Mouse (Mus musculus): ENCODE results near the gene Wdfy4. TPM values are rescaled to one million over a fixed set of nuclear protein-coding genes. Genes with fewer than 3 reads are reported as not detected.

Gene Wdfy4
- polyA plus RNA-seq, 1 experiment, result 0.19 TPM

DNA sequence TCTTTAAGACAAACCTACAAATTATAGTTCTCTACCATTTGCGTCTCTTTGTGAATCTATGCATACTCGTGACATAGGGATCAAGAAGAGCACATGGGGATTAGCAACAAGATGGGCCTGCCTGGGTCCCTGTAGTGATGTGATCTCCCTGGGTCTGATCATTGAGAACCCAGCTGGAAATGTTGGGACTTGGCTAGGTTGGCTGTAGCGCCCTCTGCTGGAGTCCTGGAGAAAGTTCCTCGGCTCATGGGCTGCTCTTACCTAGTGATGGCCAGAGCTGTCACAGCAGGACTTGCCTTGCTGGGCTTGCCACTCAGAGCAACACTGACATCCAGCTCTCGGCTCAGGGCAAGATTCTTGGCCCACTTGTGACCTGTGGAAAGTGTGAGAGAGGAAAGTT is 224.8 kb downstream of the Wdfy4 start:
- Histone ChIP-seq H3K4me1 (ENCODE audit: control insufficient read depth, insufficient read depth, low read length) (peaks cover 7% of the 10 kb centered on the region), H3K4me3 (ENCODE audit: insufficient read depth, low read length) (no peak overlapping the region), H3K27ac (ENCODE audit: insufficient read depth, low read length) (no peak overlapping the region)
- TF ChIP-seq POLR2A (IDR thresholded peaks at IDR 0.05; ENCODE audit: low read depth, low read length) (no peak), CTCF (IDR thresholded peaks at IDR 0.05; ENCODE audit: borderline replicate concordance, insufficient read depth, low read length) (peak; percentile 13; the same call in 1 of the 2 replicates)

DNA sequence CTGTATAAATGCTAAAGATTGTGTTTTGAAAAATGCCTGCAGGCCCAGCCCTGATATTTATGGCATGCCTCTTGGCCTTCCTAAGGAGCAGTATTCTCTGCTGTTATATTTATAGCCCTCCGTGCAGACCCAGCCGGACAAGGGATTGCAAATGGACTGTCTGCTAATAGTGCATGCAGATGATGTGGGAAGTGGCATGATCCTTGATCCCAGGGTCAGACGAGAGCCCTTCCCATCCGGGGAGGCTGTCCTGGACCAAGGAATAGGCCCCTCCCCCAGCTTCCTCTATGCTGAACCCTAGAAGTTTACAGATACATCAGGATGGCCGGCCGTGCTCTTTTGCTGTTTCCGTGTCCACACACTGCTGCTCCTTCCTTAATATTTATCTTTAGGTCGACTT is 226.6 kb downstream of the Wdfy4 start:
- TF ChIP-seq POLR2A (IDR thresholded peaks at IDR 0.05; ENCODE audit: low read depth, low read length), result no peak
- TF ChIP-seq CTCF (IDR thresholded peaks at IDR 0.05; ENCODE audit: borderline replicate concordance, insufficient read depth, low read length), result no peak
- Histone ChIP-seq H3K4me1 (ENCODE audit: control insufficient read depth, insufficient read depth, low read length) (peaks cover 3% of the 10 kb centered on the region; the same call in 1 of the 2 replicates), H3K27ac (ENCODE audit: insufficient read depth, low read length) (no peak overlapping the region), H3K4me3 (ENCODE audit: insufficient read depth, low read length) (no peak overlapping the region)

DNA sequence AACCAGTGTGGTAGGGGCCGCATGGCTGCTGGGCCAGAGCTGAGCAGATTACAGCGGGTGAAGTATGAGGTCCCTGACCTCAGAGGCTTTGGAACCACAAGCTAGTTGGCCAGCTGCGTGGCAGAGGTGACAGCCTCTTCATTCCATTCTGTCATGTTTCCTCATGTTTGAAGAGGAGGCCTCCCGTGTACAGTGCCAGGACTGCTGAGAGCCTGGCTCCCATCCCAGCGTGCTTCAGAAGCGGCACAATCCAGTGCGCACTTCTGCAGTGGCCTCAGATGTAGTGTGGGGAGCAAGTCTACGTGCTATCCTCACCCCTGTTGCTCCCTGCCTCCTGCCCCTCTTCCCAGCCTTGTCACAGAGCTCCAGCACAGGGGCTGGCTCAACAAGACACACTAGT is 228.8 kb downstream of the Wdfy4 start:
- no peak for TF ChIP-seq POLR2A (IDR thresholded peaks at IDR 0.05; ENCODE audit: low read depth, low read length)
- TF ChIP-seq CTCF (IDR thresholded peaks at IDR 0.05; ENCODE audit: borderline replicate concordance, insufficient read depth, low read length), result no peak
- Histone ChIP-seq H3K4me1 (ENCODE audit: control insufficient read depth, insufficient read depth, low read length) (no peaks in the 10 kb centered on the region), H3K27ac (ENCODE audit: insufficient read depth, low read length) (no peak overlapping the region), H3K4me3 (ENCODE audit: insufficient read depth, low read length) (no peak overlapping the region)

DNA sequence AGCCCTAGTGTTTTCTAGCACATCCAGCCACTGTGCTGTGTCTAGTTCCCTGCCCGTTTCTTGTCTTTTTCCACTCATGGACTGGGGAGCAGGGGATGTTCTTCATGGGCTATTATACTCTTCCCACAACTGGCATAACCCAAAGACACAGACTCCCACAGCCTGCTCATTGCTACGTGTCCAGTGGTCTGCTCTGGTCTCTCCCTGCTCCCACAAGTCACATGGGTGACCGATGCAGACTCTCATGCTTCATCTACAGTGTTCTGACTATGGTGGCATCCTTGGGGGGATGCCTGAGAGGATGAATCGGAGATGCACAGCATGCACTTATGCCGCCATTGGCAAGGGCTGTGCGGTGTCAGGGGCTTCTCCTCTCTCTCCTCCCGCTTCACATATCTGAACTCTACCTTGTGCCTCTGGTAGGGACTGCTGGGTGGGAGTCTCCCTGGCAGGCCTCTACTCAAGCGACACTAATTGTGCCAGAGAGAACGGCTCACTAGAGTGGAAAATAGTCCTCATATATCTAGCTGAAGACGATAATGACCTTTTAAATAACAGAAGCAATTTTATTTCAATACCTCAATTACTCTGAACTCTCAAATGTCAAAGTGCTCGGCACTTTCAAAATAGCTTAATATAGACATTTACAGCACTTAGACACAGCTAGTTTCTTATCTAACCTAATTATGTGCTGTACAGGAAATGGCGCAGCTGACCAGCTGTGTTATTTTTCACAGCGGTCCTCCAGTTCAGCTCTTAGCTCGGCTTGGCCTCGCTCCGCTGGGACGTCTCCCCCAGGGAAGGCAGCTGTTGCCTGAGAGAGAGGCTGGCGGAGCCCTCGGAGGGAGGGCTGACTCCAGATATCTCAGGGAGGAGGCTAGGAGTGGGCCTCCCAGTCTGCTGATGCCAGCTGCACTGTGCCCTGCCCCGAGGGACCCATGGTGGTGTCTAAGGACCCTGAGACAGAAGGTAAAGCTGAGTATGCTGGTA is 234.7 kb downstream of the Wdfy4 start:
- H3K4me3 ChIP-seq (ENCODE audit: insufficient read depth, low read length), result no peak overlapping the region
- no peaks in the 10 kb centered on the region for H3K4me1 ChIP-seq (ENCODE audit: control insufficient read depth, insufficient read depth, low read length)
- H3K27ac ChIP-seq (ENCODE audit: insufficient read depth, low read length), result no peak overlapping the region
- no peak for TF ChIP-seq POLR2A (IDR thresholded peaks at IDR 0.05; ENCODE audit: low read depth, low read length)
- TF ChIP-seq CTCF (IDR thresholded peaks at IDR 0.05; ENCODE audit: borderline replicate concordance, insufficient read depth, low read length), result no peak

DNA sequence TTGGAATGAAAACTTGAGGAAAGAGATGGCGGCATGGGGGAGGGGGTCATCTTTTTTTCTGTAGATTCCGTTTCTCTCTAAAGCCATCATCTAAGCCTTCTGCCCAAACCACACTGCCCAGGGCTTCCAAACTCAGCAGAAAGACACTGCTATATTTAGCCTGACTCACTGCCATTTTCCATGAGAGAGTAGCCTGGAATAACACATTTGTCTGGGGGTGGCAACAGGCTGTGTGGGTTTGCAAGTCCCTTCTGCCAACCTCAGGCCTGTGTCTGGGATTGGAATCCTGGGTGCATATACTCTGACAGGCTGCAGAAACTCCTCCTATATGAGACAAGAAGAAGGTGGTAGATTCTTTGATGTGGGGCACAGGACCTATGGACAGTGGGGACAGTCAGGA is 237.8 kb downstream of the Wdfy4 start:
- Histone ChIP-seq H3K4me1 (ENCODE audit: control insufficient read depth, insufficient read depth, low read length) (no peaks in the 10 kb centered on the region), H3K4me3 (ENCODE audit: insufficient read depth, low read length) (no peak overlapping the region), H3K27ac (ENCODE audit: insufficient read depth, low read length) (no peak overlapping the region)
- TF ChIP-seq POLR2A (IDR thresholded peaks at IDR 0.05; ENCODE audit: low read depth, low read length), result no peak

DNA sequence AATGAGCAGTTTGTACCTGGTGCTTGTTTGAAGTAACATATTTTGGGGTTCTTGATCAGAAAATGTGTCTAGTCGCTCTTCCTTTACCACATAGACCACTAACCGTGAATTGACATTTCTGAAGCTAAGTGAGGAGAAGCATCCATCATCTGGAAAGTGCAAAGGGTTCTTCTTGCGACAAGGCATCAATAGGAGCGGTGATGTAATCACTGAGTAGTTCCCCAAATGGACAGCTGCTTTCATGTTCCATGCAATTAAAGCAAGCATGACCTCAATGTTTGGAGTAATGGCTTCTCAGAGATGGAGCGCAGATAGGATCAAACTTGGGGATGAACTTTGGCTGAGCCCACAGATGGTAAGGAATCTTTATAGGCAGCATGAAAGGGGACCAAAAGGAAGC is 246.1 kb downstream of the Wdfy4 start:
- TF ChIP-seq POLR2A (IDR thresholded peaks at IDR 0.05; ENCODE audit: low read depth, low read length), result no peak
- no peak for TF ChIP-seq CTCF (IDR thresholded peaks at IDR 0.05; ENCODE audit: borderline replicate concordance, insufficient read depth, low read length)
- Histone ChIP-seq H3K27ac (ENCODE audit: insufficient read depth, low read length) (no peak overlapping the region), H3K4me1 (ENCODE audit: control insufficient read depth, insufficient read depth, low read length) (no peaks in the 10 kb centered on the region), H3K4me3 (ENCODE audit: insufficient read depth, low read length) (no peak overlapping the region)

DNA sequence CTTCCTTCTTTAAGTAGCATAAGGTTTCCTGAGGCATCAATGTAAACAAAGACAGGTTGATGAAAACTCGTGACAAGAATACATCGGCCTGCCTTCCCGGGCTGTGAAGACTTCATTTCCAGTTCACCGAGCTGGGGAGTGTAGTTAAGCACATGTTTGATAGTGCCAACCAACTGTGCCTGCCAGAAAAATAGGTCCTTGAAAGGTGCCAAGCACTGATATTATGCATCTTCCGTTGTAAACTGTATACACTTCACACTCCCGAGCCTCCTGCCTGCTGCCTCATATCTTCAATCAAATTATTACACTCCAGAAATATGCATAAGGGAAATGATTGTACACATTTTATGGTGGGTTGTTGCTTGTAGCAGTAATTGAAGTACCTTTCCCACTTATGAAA is 251.2 kb downstream of the Wdfy4 start:
- Histone ChIP-seq H3K27ac (ENCODE audit: insufficient read depth, low read length) (no peak overlapping the region), H3K4me3 (ENCODE audit: insufficient read depth, low read length) (no peak overlapping the region), H3K4me1 (ENCODE audit: control insufficient read depth, insufficient read depth, low read length) (peaks cover 4% of the 10 kb centered on the region)
- TF ChIP-seq POLR2A (IDR thresholded peaks at IDR 0.05; ENCODE audit: low read depth, low read length) (no peak), CTCF (IDR thresholded peaks at IDR 0.05; ENCODE audit: borderline replicate concordance, insufficient read depth, low read length) (no peak)

DNA sequence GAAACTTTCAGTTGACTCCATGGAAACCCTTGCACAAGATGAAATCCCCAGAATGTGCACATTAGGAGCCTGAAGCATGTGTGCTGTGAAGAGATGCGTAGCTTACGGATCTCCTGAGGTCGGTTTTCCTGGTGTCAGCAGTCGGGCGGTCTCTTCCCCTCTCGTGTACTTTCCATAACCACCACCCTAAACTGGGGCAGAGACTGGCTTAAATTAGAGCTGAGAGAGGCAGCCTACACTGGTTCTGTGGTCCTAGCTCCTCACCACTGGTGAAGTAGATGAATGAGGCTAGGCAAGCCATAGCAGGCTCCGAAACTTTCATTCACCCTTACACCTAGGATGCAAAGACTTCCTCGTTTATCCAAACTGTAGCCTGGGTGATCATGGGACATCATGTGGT is 253.1 kb downstream of the Wdfy4 start:
- Histone ChIP-seq H3K4me3 (ENCODE audit: insufficient read depth, low read length) (no peak overlapping the region), H3K4me1 (ENCODE audit: control insufficient read depth, insufficient read depth, low read length) (peaks cover 4% of the 10 kb centered on the region), H3K27ac (ENCODE audit: insufficient read depth, low read length) (no peak overlapping the region)
- TF ChIP-seq POLR2A (IDR thresholded peaks at IDR 0.05; ENCODE audit: low read depth, low read length), result no peak
- TF ChIP-seq CTCF (IDR thresholded peaks at IDR 0.05; ENCODE audit: borderline replicate concordance, insufficient read depth, low read length), result no peak

DNA sequence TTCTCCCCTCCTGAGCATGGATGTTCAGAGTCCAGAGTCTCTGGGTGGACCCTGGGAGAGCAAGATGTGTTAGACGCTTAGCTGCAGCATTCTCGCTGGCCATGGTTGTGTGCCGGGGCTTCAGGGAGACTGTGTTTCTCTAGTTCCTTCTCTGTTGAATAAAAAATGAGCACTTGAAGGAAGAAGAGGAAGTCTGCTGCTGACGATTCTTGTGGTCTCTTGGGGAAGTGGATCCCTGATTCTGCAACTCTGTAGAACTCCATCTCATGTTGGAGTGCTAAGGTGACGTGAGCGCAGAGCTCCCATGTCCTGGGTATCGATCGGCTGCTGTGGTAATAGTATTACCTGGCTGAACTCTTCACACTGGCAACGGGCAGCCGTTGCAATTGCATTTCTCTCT is 253.6 kb downstream of the Wdfy4 start:
- TF ChIP-seq POLR2A (IDR thresholded peaks at IDR 0.05; ENCODE audit: low read depth, low read length), result no peak
- TF ChIP-seq CTCF (IDR thresholded peaks at IDR 0.05; ENCODE audit: borderline replicate concordance, insufficient read depth, low read length), result no peak
- Histone ChIP-seq H3K4me3 (ENCODE audit: insufficient read depth, low read length) (no peak overlapping the region), H3K4me1 (ENCODE audit: control insufficient read depth, insufficient read depth, low read length) (peaks cover 4% of the 10 kb centered on the region), H3K27ac (ENCODE audit: insufficient read depth, low read length) (no peak overlapping the region)

DNA sequence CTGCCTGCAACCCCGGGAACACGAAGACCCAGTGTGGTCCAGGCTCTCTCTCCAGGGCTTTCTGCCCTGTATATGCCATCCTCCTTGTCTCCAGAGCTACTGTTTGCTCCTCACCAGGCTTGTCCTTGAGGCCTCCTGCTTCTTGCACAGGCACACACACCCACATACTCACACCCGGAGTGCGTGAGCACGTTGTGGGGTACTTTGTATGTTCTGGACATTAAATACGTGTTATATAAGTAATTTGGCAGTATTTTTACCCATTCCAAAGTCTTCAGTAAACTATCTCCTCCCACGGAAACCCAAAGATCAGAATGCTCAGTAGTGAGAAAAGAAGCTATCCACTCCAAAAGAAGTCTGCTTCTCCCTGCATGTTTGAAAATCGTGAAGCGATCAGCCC is 261.4 kb downstream of the Wdfy4 start:
- Histone ChIP-seq H3K4me1 (ENCODE audit: control insufficient read depth, insufficient read depth, low read length) (no peaks in the 10 kb centered on the region), H3K4me3 (ENCODE audit: insufficient read depth, low read length) (no peak overlapping the region), H3K27ac (ENCODE audit: insufficient read depth, low read length) (no peak overlapping the region)
- TF ChIP-seq CTCF (IDR thresholded peaks at IDR 0.05; ENCODE audit: borderline replicate concordance, insufficient read depth, low read length) (no peak), POLR2A (IDR thresholded peaks at IDR 0.05; ENCODE audit: low read depth, low read length) (no peak)
